Mouse (Mus musculus): Measurements from ENCODE around the gene Irs2.

Gene Irs2

GRCm38 (mm10) chr8:11008379-11008775 lies at the start of gene Irs2:
Gene Irs2, minus strand, starts transcription at chr8:11008458.
- no peak for DNase-seq (ENCODE audit: low read depth, low spot score)

- no peak for DNase-seq (ENCODE audit: low read depth, low spot score)
These were observed 48.4 kb upstream of the Irs2 start for GRCm38 (mm10) chr8:11056665-11057064.

DNA sequence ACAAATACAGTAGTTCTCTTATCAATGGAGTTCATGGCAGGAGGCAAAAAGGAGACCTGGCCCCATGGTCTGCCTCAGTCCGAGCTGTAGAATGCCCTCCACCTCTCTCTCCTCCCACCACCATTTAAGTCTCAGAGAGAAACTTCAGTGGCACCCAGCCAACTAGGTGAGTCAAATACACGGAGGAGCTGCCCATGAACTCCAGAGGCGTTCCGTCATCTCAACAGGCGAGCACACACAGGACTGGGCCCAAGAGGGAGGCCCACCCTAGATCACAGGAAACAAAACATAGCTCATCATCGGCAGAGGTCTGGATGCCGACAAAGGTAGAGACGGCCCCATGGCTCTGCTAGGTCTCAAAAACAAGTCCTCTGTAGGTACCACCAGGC lies 47.9 kb upstream of the Irs2 start:
- DNase-seq (ENCODE audit: low read depth, low spot score): no peak

DNA sequence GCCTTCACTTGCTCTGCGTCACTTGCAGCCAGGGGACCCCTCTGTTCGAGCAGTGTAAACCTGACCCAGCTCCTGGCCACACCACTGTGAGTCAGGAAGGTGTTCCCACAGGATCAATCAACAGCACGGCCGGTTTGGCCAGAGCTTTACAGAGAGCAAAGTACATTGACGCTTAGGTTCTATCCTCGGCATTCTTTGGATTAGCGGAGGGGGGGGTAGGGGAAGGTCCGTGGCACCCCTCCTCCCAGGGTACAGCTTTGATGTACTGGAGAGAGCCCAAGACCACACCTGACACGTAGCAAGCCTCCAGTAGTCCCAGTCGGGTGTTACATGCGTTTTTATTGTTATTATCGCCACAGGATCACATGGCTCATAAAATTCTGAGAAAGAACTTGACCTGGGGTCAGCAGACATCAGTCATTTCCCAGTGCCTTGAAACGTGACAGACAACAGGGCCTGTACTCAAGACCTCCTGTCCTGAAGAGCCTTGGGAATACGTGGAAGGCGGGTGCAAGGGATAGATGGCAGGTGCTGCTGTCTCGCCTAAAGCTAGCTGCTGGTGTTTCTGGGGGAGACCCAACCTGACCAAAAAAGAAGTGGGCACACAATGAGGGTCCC lies 47.4 kb upstream of the Irs2 start:
- DNase-seq (ENCODE audit: low read depth, low spot score): no peak

DNA sequence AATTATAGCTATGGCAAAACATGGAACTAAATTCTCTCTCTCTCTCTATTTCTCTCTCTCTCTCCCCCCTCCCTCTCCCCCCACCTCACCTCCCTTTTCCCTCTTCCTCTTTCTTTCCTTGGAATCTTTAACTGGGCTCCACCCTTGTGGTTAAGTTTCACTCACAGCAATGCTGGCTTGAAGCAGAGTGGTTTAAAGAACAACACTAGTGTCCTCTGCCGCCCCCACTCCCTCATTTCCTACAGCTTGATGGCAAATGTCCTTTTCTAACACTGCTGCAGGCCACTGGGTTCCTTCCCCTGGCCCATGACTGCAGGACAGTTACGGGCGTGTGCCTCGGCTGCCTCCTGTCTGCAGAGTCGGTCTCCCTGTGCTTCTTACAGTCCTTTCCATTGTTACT lies 41.6 kb upstream of the Irs2 start:
- DNase-seq (ENCODE audit: low read depth, low spot score): no peak

GRCm38 (mm10) chr8:11047812-11048211 lies 39.6 kb upstream of the Irs2 start:
- DNase-seq (ENCODE audit: low read depth, low spot score): no peak

DNA sequence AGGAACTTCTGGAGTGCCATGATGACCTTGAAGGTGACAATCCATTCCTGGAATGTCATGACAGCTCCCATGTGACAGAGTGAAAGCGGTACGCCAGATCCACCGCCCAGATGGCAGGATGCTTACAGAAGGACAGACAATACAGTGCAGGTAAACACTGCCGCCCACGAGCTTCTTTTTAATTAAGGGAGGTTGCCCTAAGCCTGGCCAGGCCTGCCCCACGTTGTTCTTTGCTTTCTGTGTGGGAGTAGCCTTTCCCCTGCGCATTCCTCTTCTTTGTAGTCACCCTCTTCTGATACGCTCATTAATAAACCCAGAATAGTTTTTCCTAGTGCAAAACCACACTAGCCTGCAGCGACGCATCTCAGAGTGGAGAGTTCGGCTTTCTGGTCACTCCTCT lies 36.4 kb upstream of the Irs2 start:
- no peak for DNase-seq (ENCODE audit: low read depth, low spot score)

DNA sequence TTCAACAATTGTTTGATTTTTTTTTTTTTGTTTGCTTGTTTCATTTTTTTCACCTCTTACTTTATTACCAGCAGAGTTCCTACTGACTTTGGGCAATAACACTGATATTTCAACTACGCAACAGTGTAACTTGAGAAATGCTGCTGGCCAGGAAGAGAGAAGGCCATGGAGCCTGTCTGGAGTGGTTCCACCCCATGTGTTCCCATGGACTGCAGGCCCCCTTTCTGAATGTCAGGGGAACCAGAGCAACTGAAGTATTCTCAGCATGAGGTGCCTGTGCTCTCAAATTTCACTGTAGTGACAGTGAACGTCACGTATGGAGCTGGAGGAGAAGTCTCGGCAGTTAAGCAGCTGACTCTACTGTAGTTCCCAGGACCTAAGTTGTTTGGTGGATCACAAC lies 35.3 kb upstream of the Irs2 start:
- DNase-seq (ENCODE audit: low read depth, low spot score): no peak

GRCm38 (mm10) chr8:11042872-11043587 lies 34.8 kb upstream of the Irs2 start:
- DNase-seq (ENCODE audit: low read depth, low spot score): no peak

DNA sequence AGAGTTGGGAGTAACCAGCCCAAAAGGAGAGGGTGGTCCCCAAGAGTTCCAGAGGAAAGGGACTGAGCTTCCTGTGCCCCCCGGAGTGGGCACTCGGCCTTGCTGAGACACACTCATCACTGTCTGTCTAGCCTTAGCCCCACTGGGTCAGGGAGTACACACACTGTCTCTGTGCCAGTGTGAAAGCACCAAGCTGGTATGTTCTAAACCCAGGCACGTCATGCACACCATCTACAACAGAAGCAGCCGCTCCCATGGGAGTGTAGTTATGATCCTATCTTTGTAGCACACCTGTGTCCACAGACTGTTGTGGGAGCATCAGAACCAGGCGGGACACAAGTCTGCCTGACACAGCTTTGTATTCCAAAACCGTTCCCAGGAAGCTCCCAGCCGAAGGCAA lies 31.8 kb upstream of the Irs2 start:
- DNase-seq (ENCODE audit: low read depth, low spot score): no peak

DNA sequence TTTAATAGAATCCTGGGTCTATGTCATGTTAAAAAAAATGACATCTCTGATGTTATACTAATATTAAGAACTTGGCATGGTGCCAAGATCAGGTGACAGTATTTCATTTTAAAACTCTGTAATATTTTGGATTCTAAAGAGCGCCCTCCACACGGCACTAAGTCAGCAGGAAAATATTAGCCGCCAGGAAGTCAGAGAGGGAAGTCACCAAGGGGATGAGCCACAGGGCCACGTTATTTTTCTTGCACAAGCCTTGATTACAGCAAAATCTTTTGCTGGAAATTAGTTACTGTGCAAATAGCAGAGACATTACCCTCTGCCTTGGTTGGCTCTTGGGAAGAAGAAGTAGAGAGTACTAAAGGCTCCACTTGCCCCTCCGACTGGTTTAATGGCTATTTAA lies 30.5 kb upstream of the Irs2 start:
- no peak for DNase-seq (ENCODE audit: low read depth, low spot score)

DNA sequence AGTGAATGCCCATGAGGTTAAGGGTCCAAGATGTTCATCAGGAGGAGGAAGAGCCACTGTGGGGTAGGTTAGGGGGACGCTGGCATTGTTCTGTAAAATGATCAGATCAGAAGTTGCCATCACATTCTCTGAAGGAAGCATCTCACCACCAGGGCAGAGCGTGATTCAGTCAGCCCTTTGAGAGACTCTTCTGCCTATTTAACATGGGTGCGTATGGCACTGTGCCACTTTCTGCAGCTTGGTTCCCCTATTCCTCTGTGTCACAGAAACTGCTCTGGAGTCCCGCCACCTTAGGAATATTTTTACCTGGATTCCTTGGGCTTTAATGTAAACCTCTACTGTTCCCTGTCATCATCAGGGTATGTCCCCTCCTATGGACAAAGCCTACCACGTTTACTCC lies 30.1 kb upstream of the Irs2 start:
- no peak for DNase-seq (ENCODE audit: low read depth, low spot score)

DNA sequence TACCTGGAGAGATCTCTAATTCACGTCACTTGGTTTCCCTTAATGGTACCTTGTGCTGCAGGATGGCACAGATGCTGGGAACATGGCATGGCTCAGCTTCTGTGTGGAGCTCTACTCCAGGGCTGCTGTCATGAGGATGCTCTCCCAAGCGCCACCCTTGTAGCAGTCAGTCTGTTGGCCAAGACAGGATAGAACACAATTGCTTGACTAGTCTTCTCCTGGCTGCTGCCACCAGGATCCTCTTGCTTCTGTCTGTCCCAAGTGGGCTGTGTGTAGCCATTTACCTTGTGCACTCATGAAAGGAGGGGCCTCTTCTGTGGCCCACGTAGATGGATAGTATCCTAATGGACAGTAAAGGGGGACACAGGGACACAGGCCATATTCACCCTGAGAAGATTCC lies 28.5 kb upstream of the Irs2 start:
- no peak for DNase-seq (ENCODE audit: low read depth, low spot score)

DNA sequence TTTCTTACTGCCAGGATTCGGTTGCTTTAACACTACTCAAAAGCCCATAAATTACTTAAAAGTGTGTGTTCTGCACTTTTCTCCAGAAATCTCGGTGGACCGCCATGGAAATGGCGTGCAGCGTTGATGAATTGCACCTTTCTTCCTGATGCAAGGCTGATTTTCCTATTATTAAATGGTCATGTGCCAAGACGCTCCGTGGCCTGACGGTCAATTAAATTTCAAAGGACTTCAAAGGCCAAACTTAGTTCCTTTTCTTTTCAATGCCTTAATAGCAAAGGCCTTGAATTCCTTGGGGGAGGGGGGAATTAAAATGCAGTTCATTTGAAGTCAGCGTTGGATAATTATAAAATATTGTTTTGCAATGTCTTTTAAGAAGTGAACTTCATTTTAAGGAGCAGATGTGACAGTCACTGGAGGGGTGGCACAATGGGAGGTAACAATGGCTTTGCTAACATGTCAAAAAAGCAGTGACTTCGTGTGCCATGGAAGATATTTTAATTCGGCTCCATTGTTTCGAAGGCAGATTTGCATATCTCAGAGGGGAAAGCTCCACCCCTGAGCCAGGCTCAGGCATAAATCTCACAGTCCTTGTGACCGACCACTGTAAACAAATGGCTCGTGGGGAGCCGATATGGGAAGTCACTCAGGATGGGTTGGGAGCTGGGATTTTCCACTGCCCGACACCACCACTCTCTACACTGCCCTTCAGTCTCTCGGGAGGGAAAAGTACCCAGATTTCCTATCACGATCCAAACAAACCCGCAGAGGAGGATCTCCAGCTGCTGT lies 27.6 kb upstream of the Irs2 start:
- DNase-seq (ENCODE audit: low read depth, low spot score): no peak

GRCm38 (mm10) chr8:11024871-11025270 lies 16.6 kb upstream of the Irs2 start:
- DNase-seq (ENCODE audit: low read depth, low spot score): no peak

- DNase-seq (ENCODE audit: low read depth, low spot score): no peak
These were observed 12.8 kb upstream of the Irs2 start for GRCm38 (mm10) chr8:11020949-11021572.

- no peak for DNase-seq (ENCODE audit: low read depth, low spot score)
These were observed 7.4 kb upstream of the Irs2 start for GRCm38 (mm10) chr8:11015622-11016021.

- no peak for DNase-seq (ENCODE audit: low read depth, low spot score)
These were observed 5.0 kb upstream of the Irs2 start for GRCm38 (mm10) chr8:11013258-11013657.

DNA sequence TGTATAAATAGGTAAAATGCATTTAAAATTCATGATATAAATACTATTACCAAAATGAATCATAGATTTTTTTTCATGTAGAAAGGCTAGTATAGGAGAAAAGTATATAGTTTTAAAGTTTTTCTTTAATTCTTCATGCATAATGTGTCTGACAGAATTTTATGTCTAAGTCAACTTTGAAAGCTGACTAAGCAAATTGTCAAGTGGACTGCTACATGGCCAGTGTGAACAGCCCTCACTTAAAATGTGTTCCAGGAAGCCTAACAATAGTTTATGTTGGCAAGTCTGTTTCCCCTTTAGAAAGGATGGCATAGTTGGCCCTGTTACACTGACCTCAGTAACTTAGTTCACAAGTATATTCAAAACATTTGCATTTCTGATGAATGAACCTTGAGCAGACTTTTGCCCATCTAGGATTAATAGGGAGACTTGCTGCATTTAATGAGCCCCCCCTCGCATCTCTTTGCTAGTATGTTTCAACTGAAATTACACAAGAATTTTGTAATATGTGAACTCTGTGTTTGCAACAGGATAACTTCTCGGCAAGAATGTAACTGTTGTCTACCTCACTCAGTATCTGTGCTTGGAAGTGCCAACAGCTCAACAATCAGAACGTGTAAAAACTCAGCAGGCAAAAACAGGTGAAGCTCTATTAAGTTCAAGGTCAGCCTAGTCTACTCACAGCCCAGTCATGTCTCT lies 3.7 kb upstream of the Irs2 start:
- no peak for DNase-seq (ENCODE audit: low read depth, low spot score)

DNA sequence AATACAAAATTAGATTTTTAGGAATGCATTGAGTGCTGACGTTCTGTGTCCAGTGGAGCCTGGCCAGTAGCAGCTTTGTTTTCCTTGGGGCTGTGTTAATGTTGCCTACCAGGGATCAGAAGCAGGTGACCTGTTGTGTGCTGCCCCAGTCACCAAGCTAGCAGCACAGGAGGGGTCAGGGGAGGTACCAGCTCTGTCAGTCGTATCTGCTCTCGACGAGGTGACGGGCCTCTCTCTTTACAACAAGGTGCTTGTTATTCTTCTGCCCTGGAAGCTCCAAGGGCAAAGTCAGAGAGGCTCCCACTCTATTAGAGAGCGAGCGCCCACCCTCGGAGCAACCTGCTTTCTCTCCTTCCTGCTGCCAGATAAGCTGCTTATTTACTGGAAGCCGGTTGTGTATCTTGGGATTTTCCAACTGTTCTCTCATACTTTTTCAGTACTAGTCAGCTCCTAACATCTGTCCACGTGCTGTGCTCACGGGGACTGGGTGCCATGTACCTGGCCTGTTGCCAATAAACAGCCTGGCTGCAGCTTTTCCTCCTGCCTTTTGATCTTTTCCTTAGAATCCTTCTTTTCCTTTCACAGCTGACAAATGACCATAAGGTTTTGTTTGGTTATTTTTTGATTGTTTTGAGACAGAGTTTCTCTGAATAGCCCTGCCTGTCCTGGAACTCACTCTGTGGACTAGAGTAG lies 2.8 kb upstream of the Irs2 start:
- no peak for DNase-seq (ENCODE audit: low read depth, low spot score)

DNA sequence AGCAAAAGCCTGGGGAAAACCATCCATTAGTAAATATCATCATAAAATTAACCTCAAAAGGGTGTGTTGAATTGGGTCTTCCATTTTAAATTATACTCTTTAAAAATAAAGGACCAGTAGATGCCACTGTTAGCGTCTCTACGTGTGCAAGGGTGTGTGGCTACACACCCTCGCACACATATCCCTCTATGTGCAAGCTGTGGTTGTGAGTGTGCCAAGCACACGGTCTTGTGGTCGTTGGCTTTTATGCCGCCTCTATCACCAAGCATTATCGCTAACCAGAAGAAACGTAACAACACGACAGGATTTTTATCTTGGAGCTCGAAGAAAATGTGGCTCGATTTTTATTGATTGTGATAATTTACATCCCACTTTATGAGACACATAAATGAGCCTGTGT lies 2.1 kb upstream of the Irs2 start:
- no peak for DNase-seq (ENCODE audit: low read depth, low spot score)
